Mouse (Mus musculus) lung, adult 2 months (tissue): ENCODE results near the gene Anp32b. TPM values are rescaled to one million over a fixed set of nuclear protein-coding genes. Genes with fewer than 3 reads are reported as not detected.
A peak's percentile ranks its signal among the peaks of the same experiment; 100 is the strongest.

ENCODE experiments used
- DNase-seq: peaks from one replicate; pipeline ENCODE4 v3.0.0; 2022
- H3K4me1 ChIP-seq: fragments of 200-500 bp; 2 replicates; pipeline ENCODE4 v1.6.1; 2011; ENCODE audit warnings: low read length; ENCODE audit not compliant: control insufficient read depth, insufficient read depth
- H3K4me3 ChIP-seq: fragments of 200-500 bp; replicated peaks from 2 replicates; pipeline ENCODE3; 2011; ENCODE audit warnings: low read depth, mild to moderate bottlenecking, control low read depth, low read length; ENCODE audit errors: extremely low read depth
- CTCF ChIP-seq: fragments of 200-500 bp; IDR thresholded peaks from 2 replicates; pipeline ENCODE4 v1.5.1; 2011; ENCODE audit warnings: mild to moderate bottlenecking, low read length, control low read depth; ENCODE audit not compliant: insufficient read depth
- POLR2A ChIP-seq: fragments of 200-500 bp; IDR thresholded peaks from 2 replicates; pipeline ENCODE4 v1.6.1; 2011; ENCODE audit warnings: low read depth, mild to moderate bottlenecking, control low read depth, low read length, borderline replicate concordance; ENCODE audit errors: extremely low read depth
- whole genome bisulfite sequencing: fragments of 180-500 bp; shearing (Covaris S2); methylation state at CpG from one replicate; pipeline ENCODE4 v1.1.7; 2018; 5-methylcytosine and 5-hydroxymethylcytosine counted together
- polyA plus RNA-seq: library from polyadenylated mRNA; depleted of rRNA; stranded (reverse); fragments of >200 nt; gene quantifications from 2 replicates; pipeline ENCODE4 v1.2.3, GENCODE M21; 2012; rRNA removed

Gene Anp32b
- polyA plus RNA-seq, result 14.4 and 19.2 TPM in 2 replicates

GRCm38 (mm10) chr4:46450519-46451131, at the start of gene Anp32b:
TSS of gene Anp32b (plus strand) at chr4:46450902.
- Histone ChIP-seq H3K4me3 (peak within 1 kb of the TSS; percentile 74), H3K4me1 (peaks cover 6% of the 10 kb centered on the region)
- 1% methylated on average over 66 of the region's 66 CpGs for WGBS
- DNase-seq, result peak; percentile 94
- TF ChIP-seq POLR2A, result no peak; the same call in 1 of the 2 replicates
- no peak for TF ChIP-seq CTCF

- WGBS, result 52% methylated on average over 6 of the region's 6 CpGs
- no peak for DNase-seq
- no peaks in the 10 kb centered on the region for H3K4me1 ChIP-seq
- TF ChIP-seq POLR2A (no peak), CTCF (no peak)
- H3K4me3 ChIP-seq, result no peak overlapping the region
These were observed 46.5 kb upstream of the Anp32b start for GRCm38 (mm10) chr4:46404042-46404795.

- TF ChIP-seq POLR2A, result no peak
- no peak for TF ChIP-seq CTCF
- WGBS, result 85% methylated on average over 8 of the region's 8 CpGs
- Histone ChIP-seq H3K4me1 (no peaks in the 10 kb centered on the region), H3K4me3 (no peak overlapping the region)
- no peak for DNase-seq
These were observed 43.6 kb upstream of the Anp32b start for GRCm38 (mm10) chr4:46406966-46407703.

- no peak for TF ChIP-seq CTCF
- TF ChIP-seq POLR2A, result no peak
- no peak for DNase-seq
- WGBS, result 87% methylated on average over 5 of the region's 5 CpGs
- Histone ChIP-seq H3K4me1 (no peaks in the 10 kb centered on the region), H3K4me3 (no peak overlapping the region)
These were observed 40.0 kb upstream of the Anp32b start for GRCm38 (mm10) chr4:46410677-46411076.

- no peak for DNase-seq
- H3K4me3 ChIP-seq, result no peak overlapping the region
- 53% methylated on average over 6 of the region's 6 CpGs for WGBS
- TF ChIP-seq POLR2A (no peak), CTCF (no peak)
- H3K4me1 ChIP-seq, result no peaks in the 10 kb centered on the region
These were observed 39.2 kb upstream of the Anp32b start for GRCm38 (mm10) chr4:46411489-46411888.

- WGBS, result 46% methylated on average over 1 of the region's 1 CpGs
- H3K4me1 ChIP-seq, result no peaks in the 10 kb centered on the region
- TF ChIP-seq POLR2A (no peak), CTCF (no peak)
- DNase-seq, result no peak
- no peak overlapping the region for H3K4me3 ChIP-seq
These were observed 38.6 kb upstream of the Anp32b start for GRCm38 (mm10) chr4:46412113-46412512.

GRCm38 (mm10) chr4:46413406-46413805, 37.3 kb upstream of the Anp32b start, which contains the start of gene Hemgn:
TSS of gene Hemgn (minus strand) at chr4:46413506.
- WGBS, result 74% methylated on average over 7 of the region's 7 CpGs
- no peaks in the 10 kb centered on the region; the same call in 1 of the 2 replicates for H3K4me1 ChIP-seq
- TF ChIP-seq CTCF (no peak), POLR2A (no peak)
- DNase-seq, result no peak
- no peak within 1 kb of the TSS for H3K4me3 ChIP-seq

- 51% methylated on average over 3 of the region's 3 CpGs for WGBS
- Histone ChIP-seq H3K4me3 (no peak overlapping the region), H3K4me1 (no peaks in the 10 kb centered on the region; the same call in 1 of the 2 replicates)
- no peak for DNase-seq
- TF ChIP-seq CTCF, result peak; percentile 42
- no peak for TF ChIP-seq POLR2A
These were observed 33.2 kb upstream of the Anp32b start for GRCm38 (mm10) chr4:46417491-46417890.

GRCm38 (mm10) chr4:46418851-46419250, 31.9 kb upstream of the Anp32b start:
- no peak for TF ChIP-seq CTCF
- no peak for TF ChIP-seq POLR2A
- WGBS, result 71% methylated on average over 9 of the region's 9 CpGs
- H3K4me3 ChIP-seq, result no peak overlapping the region
- H3K4me1 ChIP-seq, result no peaks in the 10 kb centered on the region; the same call in 1 of the 2 replicates
- DNase-seq, result no peak
